ENCODE assay signal across 14 mouse cellular contexts in the genomic region with DNA sequence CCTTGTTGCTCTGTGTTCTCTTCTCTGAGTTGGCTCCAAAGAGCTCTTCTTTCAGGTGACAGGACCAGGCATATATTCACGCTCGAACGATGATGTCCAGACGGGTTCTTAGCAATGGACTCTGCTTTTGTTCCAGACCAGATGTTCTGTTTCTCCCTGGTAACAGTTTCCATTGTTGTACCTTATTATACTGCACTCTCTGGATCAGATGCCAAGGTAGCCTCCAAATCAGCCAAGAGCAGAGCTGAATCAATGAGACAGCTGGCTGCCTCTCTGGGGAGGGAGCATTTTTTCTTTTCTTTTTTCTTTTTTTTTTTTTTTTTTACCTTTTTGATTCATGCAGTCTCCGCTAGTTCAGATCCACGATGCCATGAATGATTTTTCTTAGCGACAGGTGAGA. TPM values are rescaled to one million over a fixed set of nuclear protein-coding genes. Genes with fewer than 3 reads are reported as not detected.
DNase-seq lines count a peak whose midpoint lies in the region; ATAC-seq lines count a peak whose summit lies in the region.
"Had no signal": no experiment of that assay in that cellular context is flagged by ENCODE, and none has a peak within 500 bp of the region (broad histone marks: within the 10 kb centered on the region; RNA-seq: fewer than 3 reads in every experiment).

No protein-coding gene starts in this region.

- DNase-seq in cerebellum, postnatal 14 days: peak; percentile 33 to 50
- DNase-seq in cerebellum, adult 9-11 months: no peak
- DNase-seq in embryonic facial prominence, embryonic 14.5 days (ENCODE audit: low spot score): peak; percentile 58
- DNase-seq in hindbrain, embryonic 14.5 days (ENCODE audit: low spot score): peak; percentile 52
- DNase-seq in natural killer cell, adult 2 months (ENCODE audit: low spot score in 2 of 2): no peak
- DNase-seq in cerebellum, adult 18-20 months: no peak
- DNase-seq: cerebellum, postnatal 36 days; kidney, adult 2 months; liver, embryonic 13.5 days; lung, postnatal 4 days; right cerebral cortex, postnatal 25 days had no signal

- ATAC-seq in embryonic facial prominence, embryonic 14.5 days (ENCODE audit: low read depth): peak; percentile 74; the same call in 1 of the 2 replicates
- peak; percentile 73 for ATAC-seq in hindbrain, embryonic 14.5 days (ENCODE audit: low FRiP score)
- ATAC-seq in midbrain, embryonic 16.5 days: peak; percentile 84
- ATAC-seq in activated CD4-positive, CD25-positive, alpha-beta regulatory T cell, adult 4 months: no peak

- peaks cover 8% of the 10 kb centered on the region for H3K4me1 ChIP-seq in embryonic facial prominence, embryonic 14.5 days (ENCODE audit: control insufficient read depth, insufficient read depth, low read length)
- peaks cover 9% of the 10 kb centered on the region for H3K4me1 ChIP-seq in hindbrain, embryonic 14.5 days (replicated peaks; ENCODE audit: control insufficient read depth, insufficient read depth, low read length)
- H3K4me1 ChIP-seq in midbrain, embryonic 16.5 days (ENCODE audit: control insufficient read depth, insufficient read depth, low read length): peaks cover 9% of the 10 kb centered on the region; the same call in 1 of the 2 replicates
- H3K4me1 ChIP-seq: liver, embryonic 13.5 days had no signal

- no peaks in the 10 kb centered on the region for H3K36me3 ChIP-seq in embryonic facial prominence, embryonic 14.5 days (ENCODE audit: control insufficient read depth, insufficient read depth, low read length)
- H3K36me3 ChIP-seq in hindbrain, embryonic 14.5 days (replicated peaks; ENCODE audit: control insufficient read depth, insufficient read depth): no peaks in the 10 kb centered on the region
- H3K36me3 ChIP-seq in midbrain, embryonic 16.5 days (ENCODE audit: control insufficient read depth, insufficient read depth, low read length): no peaks in the 10 kb centered on the region
- H3K36me3 ChIP-seq: liver, embryonic 13.5 days had no signal

- H3K9ac ChIP-seq in embryonic facial prominence, embryonic 14.5 days (ENCODE audit: low read depth, low read length): no peak overlapping the region
- H3K9ac ChIP-seq in hindbrain, embryonic 14.5 days: no peak overlapping the region
- no peak overlapping the region for H3K9ac ChIP-seq in midbrain, embryonic 16.5 days (ENCODE audit: low read depth, low read length)
- H3K9ac ChIP-seq: liver, embryonic 13.5 days had no signal

- no peaks in the 10 kb centered on the region for H3K27me3 ChIP-seq in embryonic facial prominence, embryonic 14.5 days (replicated peaks; ENCODE audit: control insufficient read depth, insufficient read depth, low read length)
- no peaks in the 10 kb centered on the region for H3K27me3 ChIP-seq in hindbrain, embryonic 14.5 days (ENCODE audit: control insufficient read depth, insufficient read depth, low read length)
- H3K27me3 ChIP-seq in midbrain, embryonic 16.5 days (ENCODE audit: control insufficient read depth, insufficient read depth, low read depth, low read length): no peaks in the 10 kb centered on the region
- H3K27me3 ChIP-seq: liver, embryonic 13.5 days had no signal

- no peak overlapping the region for H3K4me2 ChIP-seq in embryonic facial prominence, embryonic 14.5 days (ENCODE audit: low read depth, low read length)
- H3K4me2 ChIP-seq in hindbrain, embryonic 14.5 days (replicated peaks): 0 out of 2 replicates have a peak overlapping the region, but pooled peaks have one; percentile 20
- H3K4me2 ChIP-seq in midbrain, embryonic 16.5 days (ENCODE audit: low read length): 0 out of 2 replicates have a peak overlapping the region, but pooled peaks have one; percentile 12
- H3K4me2 ChIP-seq: liver, embryonic 13.5 days had no signal

- no peak overlapping the region for H3K27ac ChIP-seq in embryonic facial prominence, embryonic 14.5 days (replicated peaks; ENCODE audit: low read depth, low read length)
- peak overlapping the region; percentile 79 for H3K27ac ChIP-seq in hindbrain, embryonic 14.5 days
- no peak overlapping the region; the same call in 1 of the 2 replicates for H3K27ac ChIP-seq in midbrain, embryonic 16.5 days (ENCODE audit: low read length)
- H3K27ac ChIP-seq: liver, embryonic 13.5 days had no signal

- H3K9me3 ChIP-seq in embryonic facial prominence, embryonic 14.5 days (ENCODE audit: control insufficient read depth, low read length): no peaks in the 10 kb centered on the region
- H3K9me3 ChIP-seq in hindbrain, embryonic 14.5 days (ENCODE audit: control insufficient read depth, low read length): no peaks in the 10 kb centered on the region
- H3K9me3 ChIP-seq in midbrain, embryonic 16.5 days (replicated peaks; ENCODE audit: control insufficient read depth, low read length, poor library complexity, severe bottlenecking): no peaks in the 10 kb centered on the region
- H3K9me3 ChIP-seq: liver, embryonic 13.5 days had no signal

- no peak overlapping the region for H3K4me3 ChIP-seq in embryonic facial prominence, embryonic 14.5 days (ENCODE audit: low read depth, low read length)
- no peak overlapping the region for H3K4me3 ChIP-seq in hindbrain, embryonic 14.5 days (replicated peaks; ENCODE audit: low read length)
- H3K4me3 ChIP-seq in midbrain, embryonic 16.5 days (ENCODE audit: low read depth, low read length): no peak overlapping the region
- H3K4me3 ChIP-seq: erythroblast, embryonic 14.5 days; liver, embryonic 13.5 days had no signal

- 65% methylated on average over 7 of the region's 7 CpGs for WGBS in embryonic facial prominence, embryonic 14.5 days
- WGBS in hindbrain, embryonic 14.5 days: 19% methylated on average over 7 of the region's 7 CpGs
- 22% methylated on average over 7 of the region's 7 CpGs for WGBS in midbrain, embryonic 16.5 days

RNA-seq across cellular contexts. Expression of a gene that starts 50.9 kb away (rescaled TPM):
- 3.1 TPM in 2 replicates for polyA plus RNA-seq in embryonic facial prominence, embryonic 14.5 days (2014; fragmentation: Nextera tagmentation; extraction: Ambion mirVana)
- 105 and 107 TPM in 2 replicates for polyA plus RNA-seq in hindbrain, embryonic 14.5 days (2014; fragmentation: Nextera tagmentation; extraction: Ambion mirVana)
- polyA plus RNA-seq in midbrain, embryonic 16.5 days (2015; fragmentation: Nextera tagmentation; extraction: Ambion mirVana): 82.4 and 92.6 TPM in 2 replicates
- not detected for polyA plus RNA-seq in activated CD4-positive, CD25-positive, alpha-beta regulatory T cell, adult 4 months (2017; shearing (Covaris generic))
- polyA plus RNA-seq: erythroblast, embryonic 14.5 days had no signal

Comparison
In these comparisons a context has a peak if more than half of its experiments do, and no peak if none do; other contexts are left out.
1. DNase-seq: peak in cerebellum, postnatal 14 days (2 of 2), embryonic facial prominence, embryonic 14.5 days (single experiment) and hindbrain, embryonic 14.5 days (single experiment); none in cerebellum, adult 9-11 months (single experiment), natural killer cell, adult 2 months (0 of 2) and cerebellum, adult 18-20 months (0 of 2).
2. RNA of a gene that starts 50.9 kb away (polyA plus RNA-seq): 105 to 107 TPM in hindbrain, embryonic 14.5 days and 82.4 to 92.6 TPM in midbrain, embryonic 16.5 days; 3.1 TPM in embryonic facial prominence, embryonic 14.5 days and not detected in activated CD4-positive, CD25-positive, alpha-beta regulatory T cell, adult 4 months; every median in the first group is over 10 times any median in the second.